Mouse (Mus musculus) hindbrain, embryonic 13.5 days (tissue): ENCODE results near the gene Rnf149. TPM values are rescaled to one million over a fixed set of nuclear protein-coding genes. Genes with fewer than 3 reads are reported as not detected.
A peak's percentile ranks its signal among the peaks of the same experiment; 100 is the strongest.

Experiments used
- ATAC-seq: fragments of 200-750 bp; cut with Nextera tagmentation; 2 replicates; pipeline ENCODE4 v1.8.0; 2017; ENCODE audit warnings: moderate TSS enrichment; ENCODE audit not compliant: low FRiP score
- H3K27ac ChIP-seq: fragments of 300-500 bp; sonication (generic); 2 replicates; pipeline ENCODE4 v1.5.1; 2015; ENCODE audit warnings: inconsistent platforms, mild to moderate bottlenecking, moderate library complexity
- H3K27me3 ChIP-seq: fragments of 300-500 bp; sonication (generic); 2 replicates; pipeline ENCODE4 v1.6.1; 2015; ENCODE audit warnings: mild to moderate bottlenecking, inconsistent platforms
- H3K36me3 ChIP-seq: fragments of 300-500 bp; sonication (generic); 2 replicates; pipeline ENCODE4 v1.6.1; 2015; ENCODE audit warnings: mild to moderate bottlenecking, inconsistent platforms
- H3K4me1 ChIP-seq: fragments of 300-500 bp; sonication (generic); replicated peaks from 2 replicates; pipeline ENCODE4 v1.6.1; 2015; ENCODE audit warnings: inconsistent platforms
- H3K4me2 ChIP-seq: fragments of 300-500 bp; sonication (generic); 2 replicates; pipeline ENCODE4 v1.6.1; 2015; ENCODE audit warnings: inconsistent platforms, mild to moderate bottlenecking, moderate library complexity
- H3K4me3 ChIP-seq: fragments of 300-500 bp; sonication (generic); 2 replicates; pipeline ENCODE4 v1.5.1; 2015; ENCODE audit warnings: mild to moderate bottlenecking, inconsistent platforms
- H3K9ac ChIP-seq: fragments of 300-500 bp; sonication (generic); 2 replicates; pipeline ENCODE4 v1.6.1; 2015; ENCODE audit warnings: mild to moderate bottlenecking, inconsistent platforms
- H3K9me3 ChIP-seq: fragments of 300-500 bp; sonication (generic); 2 replicates; pipeline ENCODE4 v1.6.1; 2016; ENCODE audit warnings: inconsistent platforms
- WGBS: fragments of 180-500 bp; shearing (Covaris S2); methylation state at CpG from one replicate; pipeline ENCODE4 v1.1.7; 2015; 5-methylcytosine and 5-hydroxymethylcytosine counted together
- polyA plus RNA-seq: library from polyadenylated mRNA; unstranded; fragments of >200 nt; fragmentation: Nextera tagmentation; extraction: Ambion mirVana; gene quantifications from 2 replicates; pipeline ENCODE4 v1.2.1, GENCODE M21; 2015

The Rnf149 gene
- polyA plus RNA-seq, 1 experiment from 2014 or later: 27.7 TPM

DNA sequence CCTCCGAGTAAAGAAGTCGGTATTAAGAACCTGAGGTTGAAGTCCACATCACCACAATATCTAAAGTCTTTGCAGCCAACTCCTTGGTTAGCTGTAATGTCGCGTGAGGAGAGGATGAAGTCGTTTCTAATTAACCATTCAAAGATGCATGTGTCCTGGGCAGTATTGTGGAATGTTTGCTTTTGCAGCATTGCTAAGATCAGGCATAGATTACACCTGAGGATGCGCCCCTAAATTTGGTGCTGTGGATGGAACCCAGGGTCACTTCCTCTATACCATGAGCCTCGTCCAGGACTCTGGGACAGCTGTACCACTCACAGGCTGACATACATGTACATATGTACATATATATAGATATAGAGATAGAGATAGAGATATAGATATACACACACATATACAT lies 40.5 kb downstream of the Rnf149 start:
- 0 out of 2 replicates have a peak, but pooled peaks cover 4% of the 10 kb centered on the region for H3K27me3 ChIP-seq
- 42% methylated on average over 7 of the region's 7 CpGs for WGBS
- no peak for ATAC-seq
- peaks cover 33% of the 10 kb centered on the region for H3K36me3 ChIP-seq
- H3K4me1 ChIP-seq: peaks cover 21% of the 10 kb centered on the region
- peak overlapping the region; percentile 95 for H3K4me3 ChIP-seq
- H3K4me2 ChIP-seq: peak overlapping the region; percentile 86
- peak overlapping the region; percentile 96 for H3K9ac ChIP-seq
- no peak overlapping the region for H3K27ac ChIP-seq
- peaks cover 6% of the 10 kb centered on the region; the same call in 1 of the 2 replicates for H3K9me3 ChIP-seq

DNA sequence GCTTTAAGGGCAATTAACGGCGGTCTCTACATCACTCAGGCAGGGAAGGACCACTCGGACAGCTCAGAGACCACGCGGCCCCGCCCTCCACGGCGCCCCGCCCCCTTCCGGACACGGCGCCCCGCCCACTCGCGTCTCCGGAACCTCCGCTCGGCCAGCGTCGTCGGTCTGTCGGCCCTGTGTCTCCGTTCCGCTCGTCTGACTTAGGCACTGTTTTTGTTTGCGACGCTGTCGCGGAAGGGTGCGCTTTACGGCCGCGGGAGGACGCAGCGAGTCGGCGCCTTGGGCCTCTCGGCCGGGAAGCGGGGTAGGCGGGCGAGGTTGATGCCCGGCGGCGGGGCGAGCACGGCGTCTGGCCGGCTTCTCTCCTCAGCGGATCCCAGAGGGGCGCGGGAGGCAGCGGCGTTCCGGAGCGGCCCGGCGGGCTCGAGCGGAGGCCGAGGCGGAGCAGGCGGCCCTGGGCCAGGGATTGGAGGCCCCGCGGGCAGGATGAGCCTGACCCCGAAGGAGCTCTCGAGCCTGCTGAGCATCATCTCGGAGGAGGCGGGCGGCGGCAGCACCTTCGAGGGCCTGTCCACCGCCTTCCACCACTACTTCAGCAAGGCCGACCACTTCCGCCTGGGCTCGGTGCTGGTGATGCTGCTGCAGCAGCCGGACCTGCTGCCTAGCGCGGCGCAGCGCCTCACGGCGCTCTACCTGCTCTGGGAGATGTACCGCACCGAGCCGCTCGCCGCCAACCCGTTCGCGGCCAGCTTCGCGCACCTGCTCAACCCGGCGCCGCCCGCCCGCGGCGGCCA lies 41.5 kb downstream of the Rnf149 start:
- Histone ChIP-seq H3K4me3 (peak overlapping the region; percentile 95), H3K27ac (peak overlapping the region; percentile 96), H3K36me3 (peaks cover 28% of the 10 kb centered on the region), H3K27me3 (0 out of 2 replicates have a peak, but pooled peaks cover 4% of the 10 kb centered on the region), H3K4me1 (peaks cover 21% of the 10 kb centered on the region), H3K4me2 (peak overlapping the region; percentile 86), H3K9ac (peak overlapping the region; percentile 96), H3K9me3 (peaks cover 6% of the 10 kb centered on the region; the same call in 1 of the 2 replicates)
- under 1% methylated on average over 93 of the region's 100 CpGs for WGBS
- ATAC-seq: peak; percentile 93

DNA sequence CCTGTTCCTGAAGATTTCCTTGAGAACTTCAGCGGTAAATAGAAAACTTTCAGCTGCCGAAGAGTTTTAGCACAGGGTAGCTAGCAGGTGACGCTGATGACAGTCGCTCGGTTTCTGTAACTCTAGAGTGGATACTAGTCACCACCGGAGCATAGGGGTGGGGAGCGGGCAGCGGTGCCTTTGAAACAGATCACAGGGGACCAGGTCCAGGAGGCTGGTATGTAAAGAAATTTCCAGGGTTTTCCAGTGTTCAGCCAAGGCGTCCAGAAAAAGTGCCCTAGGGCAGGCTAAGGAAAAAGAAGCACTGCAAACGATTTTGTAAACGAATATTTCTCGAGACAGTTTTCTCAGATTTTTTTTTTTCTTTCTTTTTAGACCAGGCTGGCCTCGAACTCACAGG lies 42.4 kb downstream of the Rnf149 start, which contains the start of gene Cnot11:
Cnot11 (plus strand) TSS at position 162 of the 400 bp plus-strand sequence.
- H3K9ac ChIP-seq: peak within 1 kb of the TSS; percentile 96
- peaks cover 19% of the 10 kb centered on the region for H3K36me3 ChIP-seq
- H3K4me3 ChIP-seq: peak within 1 kb of the TSS; percentile 95
- WGBS: 39% methylated on average over 13 of the region's 13 CpGs
- peak within 1 kb of the TSS; percentile 86 for H3K4me2 ChIP-seq
- no peaks in the 10 kb centered on the region for H3K9me3 ChIP-seq
- no peak for ATAC-seq
- peaks cover 21% of the 10 kb centered on the region for H3K4me1 ChIP-seq
- 0 out of 2 replicates have a peak, but pooled peaks cover 4% of the 10 kb centered on the region for H3K27me3 ChIP-seq
- H3K27ac ChIP-seq: peak within 1 kb of the TSS; percentile 96

DNA sequence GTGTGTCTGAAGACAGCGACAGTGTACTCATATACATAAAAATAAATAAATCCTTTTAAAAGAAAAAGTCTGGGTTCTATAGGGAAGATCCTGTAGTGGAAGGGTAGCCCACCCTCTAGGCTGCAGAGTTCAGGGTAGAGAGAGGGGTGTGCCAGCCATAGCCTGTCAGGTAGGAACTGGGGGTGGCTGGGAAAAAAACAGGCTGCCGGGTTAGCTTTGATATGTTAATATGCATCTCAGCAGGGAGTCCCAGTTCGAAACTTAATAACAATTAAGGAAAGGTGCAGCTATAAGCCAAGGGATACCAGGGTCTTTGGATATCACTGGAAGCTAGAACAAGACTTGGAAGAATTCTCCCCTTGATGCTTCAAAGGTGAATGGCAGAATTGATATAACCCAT lies 43.3 kb downstream of the Rnf149 start:
- Histone ChIP-seq H3K4me3 (no peak overlapping the region), H3K4me1 (peaks cover 21% of the 10 kb centered on the region), H3K27ac (no peak overlapping the region), H3K4me2 (no peak overlapping the region), H3K9me3 (no peaks in the 10 kb centered on the region), H3K36me3 (peaks cover 10% of the 10 kb centered on the region), H3K27me3 (0 out of 2 replicates have a peak, but pooled peaks cover 4% of the 10 kb centered on the region), H3K9ac (no peak overlapping the region)
- 23% methylated on average over 3 of the region's 3 CpGs for WGBS
- ATAC-seq: no peak

DNA sequence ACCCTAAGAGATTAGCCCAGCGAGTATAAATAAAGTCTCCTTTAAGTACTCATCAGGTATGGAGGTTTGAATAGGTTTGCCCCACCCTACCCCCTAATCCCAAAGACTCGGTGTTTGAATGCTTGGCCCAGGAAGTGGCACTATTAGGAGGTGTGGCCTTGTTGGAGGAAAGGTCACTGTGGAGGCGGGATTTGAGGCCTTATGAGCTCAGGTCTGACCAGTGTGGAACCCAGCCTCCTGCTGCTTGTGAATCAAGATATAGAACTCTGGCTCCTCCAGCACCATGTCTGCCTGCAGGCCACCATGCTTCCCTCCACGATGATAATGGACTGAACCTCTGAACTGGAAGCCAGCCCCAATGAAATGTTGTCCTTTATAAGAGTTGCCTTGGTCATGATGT lies 46.2 kb downstream of the Rnf149 start:
- Histone ChIP-seq H3K4me3 (no peak overlapping the region), H3K9me3 (no peaks in the 10 kb centered on the region), H3K9ac (no peak overlapping the region), H3K27me3 (0 out of 2 replicates have a peak, but pooled peaks cover 7% of the 10 kb centered on the region), H3K4me2 (no peak overlapping the region), H3K36me3 (no peaks in the 10 kb centered on the region), H3K4me1 (peaks cover 4% of the 10 kb centered on the region), H3K27ac (no peak overlapping the region)
- WGBS: 76% methylated on average over 4 of the region's 4 CpGs
- ATAC-seq: no peak

DNA sequence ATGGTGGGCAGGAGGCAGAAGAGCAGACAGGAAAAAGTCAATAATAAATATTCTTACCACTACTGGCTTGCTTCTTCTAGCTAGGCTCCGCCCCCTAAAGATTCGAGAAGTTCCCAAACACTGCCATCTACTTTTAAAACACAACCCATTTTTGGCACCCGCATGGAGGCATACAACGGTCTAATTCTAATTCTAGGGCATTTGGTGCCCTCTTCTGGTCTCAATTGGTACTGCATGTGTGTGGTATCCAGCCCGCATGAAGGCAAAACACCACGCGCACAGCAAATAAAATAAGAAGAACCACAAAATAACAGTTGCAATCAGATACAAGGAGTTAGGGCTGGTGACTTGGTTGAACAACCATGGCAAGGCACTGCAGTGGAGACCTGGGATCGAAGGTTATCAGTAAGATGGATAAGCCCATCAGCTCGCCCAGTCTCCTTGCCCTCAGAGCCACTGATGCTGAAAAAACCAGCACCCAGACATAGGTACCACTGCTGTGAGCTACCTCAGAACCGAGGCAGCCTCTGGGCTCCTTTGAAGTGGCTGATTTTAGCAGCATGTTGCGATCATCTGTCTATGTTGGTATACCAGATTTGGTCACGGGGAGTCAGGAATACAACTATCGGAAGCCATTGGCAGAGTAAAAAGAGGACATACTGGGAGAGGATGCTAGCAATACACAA lies 46.8 kb downstream of the Rnf149 start:
- Histone ChIP-seq H3K27me3 (0 out of 2 replicates have a peak, but pooled peaks cover 7% of the 10 kb centered on the region), H3K4me3 (no peak overlapping the region), H3K36me3 (no peaks in the 10 kb centered on the region), H3K4me2 (no peak overlapping the region), H3K9me3 (no peaks in the 10 kb centered on the region), H3K27ac (no peak overlapping the region), H3K4me1 (peaks cover 4% of the 10 kb centered on the region), H3K9ac (no peak overlapping the region)
- WGBS: 37% methylated on average over 13 of the region's 13 CpGs
- ATAC-seq: no peak

DNA sequence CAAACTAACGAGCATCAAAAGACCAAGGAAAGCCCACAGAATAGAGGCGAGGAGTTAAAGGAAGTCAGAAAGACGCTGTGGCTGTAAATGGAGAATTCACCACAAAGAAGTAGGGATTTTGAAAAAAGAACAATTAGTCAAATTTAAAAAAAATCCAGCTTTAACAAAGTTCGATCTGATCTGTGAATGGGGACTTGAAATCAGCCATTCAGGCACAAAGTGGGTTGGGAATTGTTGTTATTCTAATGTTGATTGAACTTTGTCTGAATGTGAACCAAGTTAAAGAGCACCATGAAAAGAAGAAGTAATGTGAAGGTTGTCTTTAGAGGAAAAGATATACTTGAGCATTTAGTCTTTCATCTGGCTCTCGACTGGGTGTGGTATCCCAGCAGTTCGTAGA lies 48.9 kb downstream of the Rnf149 start:
- Histone ChIP-seq H3K27me3 (0 out of 2 replicates have a peak, but pooled peaks cover 7% of the 10 kb centered on the region), H3K4me3 (no peak overlapping the region), H3K36me3 (no peaks in the 10 kb centered on the region), H3K9ac (no peak overlapping the region), H3K9me3 (no peaks in the 10 kb centered on the region), H3K27ac (no peak overlapping the region), H3K4me2 (no peak overlapping the region), H3K4me1 (no peaks in the 10 kb centered on the region)
- WGBS: 47% methylated on average over 6 of the region's 6 CpGs
- no peak for ATAC-seq

DNA sequence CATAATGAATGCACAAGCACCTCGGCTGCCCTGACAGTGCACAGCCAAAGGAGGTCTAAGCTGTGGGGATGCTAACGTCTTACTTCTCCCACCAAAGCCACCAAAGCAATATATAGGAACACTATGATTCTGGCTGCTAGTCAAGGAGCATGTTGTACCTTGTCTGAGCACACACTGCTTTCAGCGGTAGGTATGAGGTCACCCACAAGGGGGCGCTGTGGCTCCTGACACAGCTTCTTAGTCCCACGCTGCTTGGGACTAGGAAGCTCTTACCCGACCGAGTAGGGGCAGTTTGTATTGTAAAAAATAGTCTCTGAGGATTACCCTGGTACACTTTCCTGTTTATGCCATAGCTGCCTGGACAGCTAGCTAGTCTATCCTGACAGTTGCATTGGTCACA lies 49.8 kb downstream of the Rnf149 start:
- no peak overlapping the region for H3K4me2 ChIP-seq
- H3K4me3 ChIP-seq: no peak overlapping the region
- WGBS: 15% methylated on average over 7 of the region's 7 CpGs
- ATAC-seq: no peak
- H3K9me3 ChIP-seq: no peaks in the 10 kb centered on the region
- no peak overlapping the region for H3K27ac ChIP-seq
- H3K27me3 ChIP-seq: 0 out of 2 replicates have a peak, but pooled peaks cover 2% of the 10 kb centered on the region
- no peak overlapping the region for H3K9ac ChIP-seq
- H3K4me1 ChIP-seq: no peaks in the 10 kb centered on the region
- H3K36me3 ChIP-seq: no peaks in the 10 kb centered on the region

DNA sequence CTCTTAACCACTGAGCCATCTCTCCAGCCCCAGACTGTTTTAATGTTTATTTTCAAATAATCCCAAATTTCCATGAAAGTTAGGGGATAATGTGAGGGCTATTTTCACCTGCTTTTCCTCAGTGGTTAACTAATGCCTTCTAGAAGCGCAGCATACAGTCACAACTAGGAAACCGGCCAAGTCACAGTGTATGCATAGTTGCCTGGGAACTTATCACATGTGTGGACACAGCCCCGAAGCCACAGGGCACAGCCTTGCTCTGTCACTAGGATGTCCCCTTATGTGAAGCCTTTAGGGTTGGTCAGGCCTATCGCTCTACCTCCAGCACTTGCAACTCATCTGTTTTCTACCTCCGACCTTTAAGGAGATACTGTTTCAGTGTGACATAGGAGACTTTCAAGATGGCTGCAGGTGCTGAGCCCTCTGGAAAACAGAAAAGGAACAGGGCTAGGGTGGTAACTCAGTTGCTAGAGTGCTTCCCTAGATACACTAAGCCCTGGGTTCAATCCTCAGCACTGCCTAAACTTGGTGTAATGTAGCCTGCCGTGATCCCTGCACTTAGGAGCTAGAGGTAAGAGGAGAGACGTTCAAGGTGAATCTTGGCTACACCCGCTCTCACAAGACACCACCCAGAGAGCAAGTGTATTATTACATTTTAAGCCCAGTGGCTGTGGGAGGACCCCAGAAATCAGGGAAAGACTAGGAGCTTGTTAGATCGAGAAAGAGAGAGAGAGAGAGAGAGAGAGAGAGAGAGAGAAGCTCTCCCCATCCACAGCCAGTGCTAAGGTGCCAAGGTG lies 50.6 kb downstream of the Rnf149 start:
- no peaks in the 10 kb centered on the region for H3K4me1 ChIP-seq
- H3K4me3 ChIP-seq: no peak overlapping the region
- ATAC-seq: no peak
- H3K4me2 ChIP-seq: no peak overlapping the region
- no peak overlapping the region for H3K27ac ChIP-seq
- no peaks in the 10 kb centered on the region for H3K36me3 ChIP-seq
- 0 out of 2 replicates have a peak, but pooled peaks cover 2% of the 10 kb centered on the region for H3K27me3 ChIP-seq
- H3K9ac ChIP-seq: no peak overlapping the region
- WGBS: 84% methylated on average over 9 of the region's 9 CpGs
- no peaks in the 10 kb centered on the region for H3K9me3 ChIP-seq

DNA sequence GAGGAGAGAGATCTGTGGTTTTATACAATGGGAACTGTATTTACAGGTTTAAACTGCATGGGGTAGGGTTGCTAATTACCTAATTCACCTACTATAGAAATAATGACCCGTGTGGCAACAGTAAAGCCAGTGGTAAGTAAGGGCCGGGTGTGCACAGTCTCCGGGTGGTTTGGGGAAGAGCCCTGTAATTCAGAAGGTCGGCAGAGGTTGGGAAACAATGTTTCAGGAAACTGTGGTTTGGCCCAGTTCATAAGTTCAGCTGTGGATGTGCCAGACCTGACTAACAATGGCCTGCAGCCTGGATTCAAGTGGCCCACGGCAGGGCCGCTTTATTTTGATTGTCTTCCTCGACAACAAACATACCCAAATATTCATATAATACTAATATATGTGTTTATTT lies 51.4 kb downstream of the Rnf149 start:
- no peaks in the 10 kb centered on the region for H3K4me1 ChIP-seq
- H3K4me3 ChIP-seq: no peak overlapping the region
- no peaks in the 10 kb centered on the region for H3K36me3 ChIP-seq
- ATAC-seq: no peak
- 82% methylated on average over 7 of the region's 7 CpGs for WGBS
- H3K9me3 ChIP-seq: no peaks in the 10 kb centered on the region
- no peak overlapping the region for H3K4me2 ChIP-seq
- H3K27ac ChIP-seq: no peak overlapping the region
- H3K9ac ChIP-seq: no peak overlapping the region
- 0 out of 2 replicates have a peak, but pooled peaks cover 2% of the 10 kb centered on the region for H3K27me3 ChIP-seq

DNA sequence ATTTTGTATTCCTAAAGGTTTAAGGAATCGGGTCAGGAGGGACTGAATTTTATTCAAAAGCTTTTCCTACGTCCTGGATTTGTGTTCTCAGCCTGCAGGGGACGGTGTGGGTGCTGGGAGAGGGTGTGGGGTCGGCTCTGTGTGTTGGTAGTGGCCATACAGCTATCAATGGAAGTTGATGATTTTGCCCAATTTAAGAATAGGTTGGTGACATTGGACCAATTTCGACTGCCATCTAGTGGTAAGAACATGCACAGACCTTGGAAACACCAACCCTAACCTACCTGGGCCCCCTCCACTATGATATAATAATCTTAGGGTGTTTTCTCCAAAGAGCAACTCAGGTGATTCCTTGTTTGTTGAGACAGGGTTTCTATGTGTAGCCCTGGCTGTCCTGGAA lies 54.7 kb downstream of the Rnf149 start:
- Histone ChIP-seq H3K27ac (no peak overlapping the region), H3K36me3 (no peaks in the 10 kb centered on the region), H3K4me2 (no peak overlapping the region), H3K9me3 (no peaks in the 10 kb centered on the region), H3K4me3 (no peak overlapping the region), H3K27me3 (no peaks in the 10 kb centered on the region), H3K4me1 (no peaks in the 10 kb centered on the region), H3K9ac (no peak overlapping the region)
- 32% methylated on average over 5 of the region's 5 CpGs for WGBS
- no peak for ATAC-seq

DNA sequence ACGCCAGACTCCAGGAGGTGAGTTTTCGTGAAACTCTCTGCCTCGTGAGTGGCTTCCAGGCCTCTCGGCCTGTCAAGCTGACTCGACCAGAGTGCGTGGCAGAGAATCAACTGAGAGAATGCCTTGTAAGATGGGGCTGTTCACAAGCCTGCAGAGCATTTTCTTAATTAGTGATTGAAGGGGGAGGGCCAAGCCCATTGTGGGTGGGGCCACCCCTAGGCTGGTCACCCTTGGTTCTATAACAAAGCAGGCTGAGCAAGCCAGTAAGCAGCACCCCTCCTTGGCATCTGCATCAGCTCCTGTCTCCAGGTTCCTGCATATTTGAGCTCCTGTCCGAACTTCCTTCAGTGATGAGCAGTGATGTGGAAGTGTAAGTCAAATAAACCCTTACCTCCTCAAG lies 55.9 kb downstream of the Rnf149 start:
- Histone ChIP-seq H3K4me2 (no peak overlapping the region), H3K4me3 (no peak overlapping the region), H3K36me3 (no peaks in the 10 kb centered on the region), H3K27me3 (no peaks in the 10 kb centered on the region), H3K9ac (no peak overlapping the region), H3K27ac (no peak overlapping the region), H3K4me1 (no peaks in the 10 kb centered on the region), H3K9me3 (no peaks in the 10 kb centered on the region)
- WGBS: 91% methylated on average over 7 of the region's 7 CpGs
- no peak for ATAC-seq
